Comparison of ENCODE assay signal across 8 mouse cellular contexts in genomic region chr8:70212112-70213055, GRCm38 (mm10). TPM values are rescaled to one million over a fixed set of nuclear protein-coding genes. Genes with fewer than 3 reads are reported as not detected.
DNase-seq lines count a peak whose midpoint lies in the region; ATAC-seq lines count a peak whose summit lies in the region.

Gene Slc25a42, minus strand, starts transcription at chr8:70212305.

- H3K4me2 ChIP-seq in hindbrain, embryonic 11.5 days (replicated peaks; ENCODE audit: low read depth, low read length) = peak within 1 kb of the TSS; percentile 99

- no peaks in the 10 kb centered on the region for H3K9me3 ChIP-seq in hindbrain, embryonic 11.5 days (ENCODE audit: control insufficient read depth, low read length)

- H3K4me1 ChIP-seq in hindbrain, embryonic 11.5 days (replicated peaks; ENCODE audit: control insufficient read depth, insufficient read depth, low read length) = no peaks in the 10 kb centered on the region

- WGBS in hindbrain, embryonic 11.5 days = under 1% methylated on average over 63 of the region's 66 CpGs

- peak within 1 kb of the TSS; percentile 63 for H3K4me3 ChIP-seq in hindbrain, embryonic 11.5 days (ENCODE audit: low read depth, low read length)

- peak within 1 kb of the TSS; percentile 62; the same call in 1 of the 2 replicates for H3K27ac ChIP-seq in hindbrain, embryonic 11.5 days (ENCODE audit: low read depth, low read length)

- ATAC-seq in hindbrain, embryonic 11.5 days (ENCODE audit: low FRiP score) = peak; percentile 99

- no peaks in the 10 kb centered on the region for H3K36me3 ChIP-seq in hindbrain, embryonic 11.5 days (ENCODE audit: control insufficient read depth, insufficient read depth, low read length)

- H3K27me3 ChIP-seq in hindbrain, embryonic 11.5 days (ENCODE audit: control insufficient read depth, insufficient read depth, low read length) = 0 out of 2 replicates have a peak, but pooled peaks cover 3% of the 10 kb centered on the region

- peak within 1 kb of the TSS; percentile 58 for H3K9ac ChIP-seq in hindbrain, embryonic 11.5 days (ENCODE audit: low read depth, low read length)

- DNase-seq in Muller cell, postnatal 12 days (ENCODE audit: inconsistent ontology term) = peak; percentile 100
- DNase-seq in cerebellum, adult 9-11 months = peak; percentile 100
- DNase-seq in frontal cortex, adult 2 months (ENCODE audit: extremely low spot score in 1 of 2, low spot score in 1 of 2) = peak; percentile 99 to 100
- DNase-seq in hindbrain, embryonic 11.5 days (ENCODE audit: low spot score) = peak; percentile 96
- DNase-seq in layer of hippocampus, postnatal 10 days (ENCODE audit: low spot score in 2 of 2) = peak; percentile 98
- DNase-seq in lung, postnatal 10 days = peak; percentile 100
- DNase-seq in ovary, postnatal 36 days (ENCODE audit: low spot score) = peak; percentile 96
- DNase-seq in thymus, postnatal 25 days = peak; percentile 95

RNA-seq across cellular contexts. Expression of gene Slc25a42, which starts in this region (rescaled TPM):
- polyA plus RNA-seq in frontal cortex, adult 2 months (2012; rRNA removed) = 51.0 and 51.3 TPM in 2 replicates
- 1.5 and 2.0 TPM in 2 replicates for polyA plus RNA-seq in hindbrain, embryonic 11.5 days (2014; fragmentation: Nextera tagmentation; extraction: Ambion mirVana)
- total RNA-seq in layer of hippocampus, postnatal 10 days (2021) = 10 to 100 TPM; 27.9 to 28.8 TPM

Comparison
In these comparisons a context has a peak if more than half of its experiments do, and no peak if none do; other contexts are left out.
1. Peak in every context shown above with its lines: DNase-seq, ATAC-seq, H3K4me3 ChIP-seq and H3K27ac ChIP-seq.
2. RNA of gene Slc25a42 (polyA plus RNA-seq): 51.0 to 51.3 TPM in frontal cortex, adult 2 months; 1.5 to 2.0 TPM in hindbrain, embryonic 11.5 days; every median in the first group is over 10 times any median in the second.